Mouse (Mus musculus) macrophage (primary cell): ENCODE results near the gene Kcnh7. TPM values are rescaled to one million over a fixed set of nuclear protein-coding genes. Genes with fewer than 3 reads are reported as not detected.

Experiments used
- H3K27ac ChIP-seq: fragments of 350-480 bp; formaldehyde crosslinking; 2 replicates; pipeline ENCODE4 v1.9.0; 2021
- H3K36me3 ChIP-seq: fragments of 350-480 bp; formaldehyde crosslinking; 2 replicates; pipeline ENCODE4 v1.9.0; 2021; ENCODE audit errors: inconsistent target
- H3K4me3 ChIP-seq: fragments of 350-480 bp; formaldehyde crosslinking; 2 replicates; pipeline ENCODE4 v1.9.0; 2021; ENCODE audit errors: inconsistent target
- H3K79me2 ChIP-seq: fragments of 350-480 bp; formaldehyde crosslinking; 2 replicates; pipeline ENCODE4 v1.9.0; 2021; ENCODE audit errors: inconsistent target
- WGBS: methylation state at CpG from one replicate; pipeline ENCODE4 v1.1.7; 2026; ENCODE audit warnings: inconsistent platforms; ENCODE audit not compliant: missing documents; 5-methylcytosine and 5-hydroxymethylcytosine counted together
- polyA plus RNA-seq: library from polyadenylated mRNA; stranded (reverse); fragments of 250-400 nt; gene quantifications from 3 replicates; pipeline ENCODE4 v1.2.4, GENCODE M21; 2018; ENCODE audit warnings: inconsistent platforms

Gene Kcnh7
- polyA plus RNA-seq, 1 experiment from 2014 or later, result not detected

- no peak overlapping the region for H3K27ac ChIP-seq
- no peaks in the 10 kb centered on the region for H3K36me3 ChIP-seq
- H3K79me2 ChIP-seq, result no peaks in the 10 kb centered on the region
- WGBS, result 58% methylated on average over 6 of the region's 6 CpGs
- H3K4me3 ChIP-seq, result no peak overlapping the region
These were observed 523.5 kb downstream of the Kcnh7 start for GRCm38 (mm10) chr2:62660565-62660964.

DNA sequence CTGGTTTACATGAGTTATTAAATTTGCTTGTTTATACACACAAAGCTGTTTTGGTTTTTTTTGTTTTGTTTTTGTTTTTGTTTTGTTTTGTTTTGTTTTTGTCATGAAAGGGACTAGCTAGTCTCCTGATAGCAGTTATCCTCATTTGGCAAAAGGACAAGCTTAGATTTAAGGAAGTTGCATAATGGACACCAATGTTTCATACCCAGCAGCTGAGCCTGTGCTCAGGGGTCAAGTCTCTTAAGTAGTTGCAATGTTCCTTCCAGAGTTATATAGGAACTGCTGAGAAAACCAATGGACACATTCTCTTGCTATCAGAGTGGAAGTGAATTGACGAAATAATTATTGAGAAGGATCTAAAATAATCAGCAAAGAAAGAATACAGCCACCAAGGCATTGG, 528.0 kb downstream of the Kcnh7 start:
- no peak overlapping the region for H3K4me3 ChIP-seq
- no peak overlapping the region for H3K27ac ChIP-seq
- 55% methylated on average over 1 of the region's 1 CpGs for WGBS
- no peaks in the 10 kb centered on the region for H3K36me3 ChIP-seq
- H3K79me2 ChIP-seq, result no peaks in the 10 kb centered on the region

DNA sequence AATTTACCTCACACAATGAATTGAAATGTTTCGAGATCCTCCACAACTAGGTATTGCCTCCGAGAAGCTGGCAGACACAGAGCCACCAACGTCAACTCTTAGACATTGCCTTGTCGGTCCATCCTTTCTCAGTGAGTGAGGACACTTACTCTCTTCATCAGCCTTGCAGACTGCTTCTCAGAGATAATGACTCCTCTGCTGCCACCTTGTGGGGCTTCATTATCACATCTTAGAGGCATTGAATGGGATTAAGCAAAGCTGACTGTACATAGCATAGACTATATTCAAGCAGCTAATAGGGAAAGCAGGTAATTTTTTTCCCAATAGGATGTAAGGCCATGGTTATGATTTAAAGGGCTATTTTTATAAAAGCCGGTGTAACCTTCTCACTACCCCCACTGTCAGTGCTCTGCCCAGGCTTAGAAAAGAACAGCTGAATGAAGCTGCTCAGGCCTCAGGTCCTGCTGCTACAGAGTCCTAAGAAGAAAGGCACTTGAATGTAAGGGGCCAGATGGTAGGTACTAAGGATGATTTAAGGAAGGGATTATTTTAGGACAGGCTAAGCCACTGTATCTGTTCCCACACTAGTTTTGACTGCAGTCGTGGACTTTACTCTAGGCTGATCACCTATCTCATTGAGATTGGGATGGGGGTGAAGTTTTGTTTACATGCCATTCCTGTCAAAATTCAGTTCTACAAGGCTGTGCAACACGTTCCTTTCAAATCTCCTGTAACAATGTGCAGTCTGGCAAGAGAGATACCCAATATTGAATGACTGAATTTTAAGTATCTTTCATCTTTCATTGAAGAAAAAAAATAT, 529.4 kb downstream of the Kcnh7 start:
- Histone ChIP-seq H3K36me3 (no peaks in the 10 kb centered on the region), H3K79me2 (no peaks in the 10 kb centered on the region), H3K4me3 (no peak overlapping the region), H3K27ac (no peak overlapping the region)
- WGBS, result 64% methylated on average over 7 of the region's 7 CpGs

DNA sequence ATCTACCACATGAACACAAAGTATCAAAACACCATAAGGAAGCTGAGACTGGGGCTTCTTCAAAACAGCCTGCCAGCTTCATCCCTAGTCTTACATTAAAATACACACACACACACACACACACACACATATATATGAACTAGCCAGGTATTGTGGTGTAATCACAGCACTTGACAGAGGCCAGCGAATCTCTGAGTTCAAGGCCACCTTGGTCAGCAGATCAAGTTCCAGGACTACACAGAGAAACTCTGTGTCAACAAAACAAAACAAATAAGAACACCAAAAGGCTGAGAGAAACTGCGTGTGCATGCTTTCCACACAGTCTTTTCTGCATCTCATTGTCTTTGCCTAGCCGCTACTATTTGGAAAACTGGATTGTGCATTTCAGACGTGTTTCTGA, 531.6 kb downstream of the Kcnh7 start:
- 91% methylated on average over 4 of the region's 4 CpGs for WGBS
- H3K79me2 ChIP-seq, result no peaks in the 10 kb centered on the region
- H3K4me3 ChIP-seq, result no peak overlapping the region
- no peaks in the 10 kb centered on the region for H3K36me3 ChIP-seq
- H3K27ac ChIP-seq, result no peak overlapping the region

DNA sequence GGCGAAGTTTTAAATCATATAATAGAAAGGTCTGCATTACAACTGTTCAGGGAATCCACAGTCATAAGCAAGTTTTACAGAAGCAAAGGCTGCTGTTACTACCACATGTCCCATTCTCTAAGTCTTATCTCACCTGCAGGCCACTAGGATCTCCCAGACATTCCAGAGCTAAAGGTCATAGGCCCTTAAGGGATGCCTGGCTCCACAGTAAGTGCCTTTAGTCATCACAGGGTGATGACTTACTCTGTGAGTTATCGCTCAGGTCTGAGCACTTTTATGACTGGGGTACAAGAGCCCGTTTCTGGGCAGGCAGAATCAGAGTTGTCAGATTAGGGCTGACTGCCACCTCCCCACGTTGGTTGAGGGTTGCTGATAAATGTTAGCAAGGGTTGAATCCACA, 532.2 kb downstream of the Kcnh7 start:
- no peaks in the 10 kb centered on the region for H3K36me3 ChIP-seq
- H3K27ac ChIP-seq, result no peak overlapping the region
- WGBS, result 83% methylated on average over 4 of the region's 4 CpGs
- no peak overlapping the region for H3K4me3 ChIP-seq
- no peaks in the 10 kb centered on the region for H3K79me2 ChIP-seq

GRCm38 (mm10) chr2:62646671-62647289, 537.3 kb downstream of the Kcnh7 start:
- Histone ChIP-seq H3K79me2 (peaks cover 41% of the 10 kb centered on the region), H3K36me3 (no peaks in the 10 kb centered on the region), H3K4me3 (peak overlapping the region; percentile 90), H3K27ac (peak overlapping the region; percentile 72)
- 41% methylated on average over 6 of the region's 6 CpGs for WGBS

DNA sequence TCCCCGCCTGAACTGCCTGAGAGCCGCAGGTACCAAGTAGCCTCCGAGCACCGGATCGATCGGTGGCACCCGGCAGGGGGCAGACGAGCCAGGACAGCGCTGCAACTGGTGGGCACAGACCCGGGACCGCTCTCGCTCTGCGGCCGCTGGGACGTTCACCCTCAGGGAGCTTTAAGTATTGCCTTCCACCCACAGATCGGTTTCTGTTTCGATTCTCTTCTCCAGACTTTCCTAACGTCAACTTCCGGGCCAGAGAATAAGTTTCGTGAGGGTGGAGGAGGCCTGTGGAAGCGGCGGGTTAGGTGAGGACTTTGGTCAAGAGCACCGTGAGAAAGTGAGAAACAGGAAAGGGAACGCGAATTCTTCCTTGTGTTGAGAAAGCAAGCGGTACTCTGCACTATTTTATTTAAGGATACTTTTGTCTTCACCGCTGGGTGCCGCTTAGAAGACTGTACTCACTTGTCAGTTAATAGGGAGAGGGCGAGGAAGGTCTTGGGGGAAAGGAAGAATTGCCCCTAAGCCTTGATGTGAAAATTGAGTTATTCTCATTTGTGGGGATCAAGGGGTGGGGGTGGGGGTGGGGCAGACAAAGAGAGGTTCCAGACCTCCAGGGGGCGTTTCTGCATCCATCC, 538.0 kb downstream of the Kcnh7 start, which contains the start of gene Ifih1:
Gene Ifih1 (minus strand): TSS at position 242 of the 632 bp plus-strand sequence.
- Histone ChIP-seq H3K79me2 (peaks cover 47% of the 10 kb centered on the region), H3K27ac (peak within 1 kb of the TSS; percentile 72), H3K4me3 (peak within 1 kb of the TSS; percentile 90), H3K36me3 (no peaks in the 10 kb centered on the region; the same call in 1 of the 2 replicates)
- 2% methylated on average over 30 of the region's 30 CpGs for WGBS

GRCm38 (mm10) chr2:62645475-62645874, 538.6 kb downstream of the Kcnh7 start:
- Histone ChIP-seq H3K79me2 (peaks cover 54% of the 10 kb centered on the region), H3K36me3 (no peaks in the 10 kb centered on the region; the same call in 1 of the 2 replicates), H3K4me3 (peak overlapping the region; percentile 90), H3K27ac (peak overlapping the region; percentile 72)
- WGBS, result 6% methylated on average over 12 of the region's 12 CpGs

DNA sequence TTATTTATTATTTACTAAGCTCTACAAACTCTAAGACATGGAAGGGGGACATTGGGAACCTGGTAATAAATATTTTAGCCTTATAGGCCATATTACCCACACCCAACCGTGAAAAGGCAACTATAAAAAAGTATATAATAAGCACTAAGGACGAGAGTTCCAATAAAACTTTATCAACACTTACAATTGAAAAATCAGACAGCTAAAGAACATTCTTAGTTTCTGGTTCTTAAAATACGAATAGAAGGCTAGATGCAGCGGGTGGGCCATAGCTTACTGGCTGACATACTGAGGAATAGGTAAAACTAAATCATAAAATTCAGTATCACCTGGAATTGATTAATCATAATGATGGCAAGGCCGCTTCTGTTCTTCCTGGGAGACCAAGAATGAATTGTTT, 539.2 kb downstream of the Kcnh7 start:
- Histone ChIP-seq H3K27ac (peak overlapping the region; percentile 72), H3K4me3 (peak overlapping the region; percentile 90), H3K79me2 (peaks cover 59% of the 10 kb centered on the region), H3K36me3 (no peaks in the 10 kb centered on the region; the same call in 1 of the 2 replicates)
- 76% methylated on average over 5 of the region's 5 CpGs for WGBS
